Mouse (Mus musculus) brain, embryonic 14.5 days (tissue): Measurements from ENCODE around the gene Nid1.

Experiments used
- CTCF ChIP-seq: fragments of 200-500 bp; IDR thresholded peaks from 2 replicates; pipeline ENCODE4 v1.5.1; 2012; ENCODE audit warnings: inconsistent platforms, mild to moderate bottlenecking, moderate library complexity, borderline replicate concordance; ENCODE audit not compliant: insufficient read depth, insufficient read length; ENCODE audit errors: extremely low read depth
- POLR2A ChIP-seq: fragments of 200-500 bp; IDR thresholded peaks from 2 replicates; pipeline ENCODE4 v1.6.1; 2012; ENCODE audit warnings: mild to moderate bottlenecking, inconsistent platforms, borderline replicate concordance; ENCODE audit not compliant: poor library complexity, insufficient read depth, insufficient read length, severe bottlenecking; ENCODE audit errors: extremely low read depth

GRCm38 (mm10) chr13:13558900-13559299, 121.5 kb downstream of the Nid1 start:
- no peak for TF ChIP-seq POLR2A
- no peak for TF ChIP-seq CTCF
